Mouse (Mus musculus) C2C12 (cell line): ENCODE results near the gene Pdzrn4. TPM values are rescaled to one million over a fixed set of nuclear protein-coding genes. Genes with fewer than 3 reads are reported as not detected.

Source experiments
- H3K27me3 ChIP-seq: one replicate; pipeline ENCODE4 v1.6.1; 2011; ENCODE audit not compliant: control insufficient read depth, insufficient read depth, insufficient read length
- H3K36me3 ChIP-seq: one replicate; pipeline ENCODE4 v1.6.1; 2011; ENCODE audit not compliant: control insufficient read depth, insufficient read depth
- H3K4me3 ChIP-seq: one replicate; pipeline ENCODE4 v1.5.1; 2011; ENCODE audit warnings: mild to moderate bottlenecking, control low read depth; ENCODE audit not compliant: poor library complexity, insufficient read depth, severe bottlenecking
- H3K79me2 ChIP-seq: one replicate; pipeline ENCODE4 v1.6.1; 2011; ENCODE audit not compliant: control insufficient read depth, insufficient read depth
- H3K79me3 ChIP-seq: one replicate; pipeline ENCODE4 v1.6.1; 2011; ENCODE audit warnings: low read depth, control low read depth
- H3ac ChIP-seq: one replicate; pipeline ENCODE3; 2011; ENCODE audit warnings: low read depth; ENCODE audit not compliant: control insufficient read depth, insufficient read length
- CEBPB ChIP-seq: IDR thresholded peaks from one replicate; pipeline ENCODE4 v1.6.1; 2011; ENCODE audit warnings: low read depth, mild to moderate bottlenecking, control low read depth, moderate library complexity
- CTCF ChIP-seq: IDR thresholded peaks from one replicate; pipeline ENCODE4 v1.5.1; 2011; ENCODE audit not compliant: control insufficient read depth, insufficient read depth, insufficient read length
- FOSL1 ChIP-seq: IDR thresholded peaks from one replicate; pipeline ENCODE4 v1.8.0; 2011; ENCODE audit warnings: mild to moderate bottlenecking, low read length; ENCODE audit not compliant: poor library complexity, insufficient read depth, severe bottlenecking
- MAX ChIP-seq: IDR thresholded peaks from one replicate; pipeline ENCODE4 v1.6.1; 2011; ENCODE audit warnings: mild to moderate bottlenecking, control low read depth
- MYOD1 ChIP-seq: IDR thresholded peaks from one replicate; pipeline ENCODE4 v1.6.1; 2011; ENCODE audit warnings: low read depth; ENCODE audit not compliant: control insufficient read depth, insufficient read length
- MYOG ChIP-seq: IDR thresholded peaks from one replicate; pipeline ENCODE4 v1.6.1; 2011; ENCODE audit not compliant: control insufficient read depth, insufficient read length; ENCODE audit errors: extremely low read depth
- USF1 ChIP-seq: IDR thresholded peaks from one replicate; pipeline ENCODE4 v1.6.1; 2011; ENCODE audit warnings: low read depth, mild to moderate bottlenecking, control low read depth, moderate library complexity
- polyA plus RNA-seq: library from polyadenylated mRNA; unstranded; fragments of >200 nt; fragmentation: generic; extraction: Trizol; gene quantifications from one replicate; pipeline ENCODE4 v1.2.1, GENCODE M21; 2012; ENCODE audit warnings: missing spikeins

Gene Pdzrn4
- polyA plus RNA-seq, 1 experiment: 0.01 TPM

DNA sequence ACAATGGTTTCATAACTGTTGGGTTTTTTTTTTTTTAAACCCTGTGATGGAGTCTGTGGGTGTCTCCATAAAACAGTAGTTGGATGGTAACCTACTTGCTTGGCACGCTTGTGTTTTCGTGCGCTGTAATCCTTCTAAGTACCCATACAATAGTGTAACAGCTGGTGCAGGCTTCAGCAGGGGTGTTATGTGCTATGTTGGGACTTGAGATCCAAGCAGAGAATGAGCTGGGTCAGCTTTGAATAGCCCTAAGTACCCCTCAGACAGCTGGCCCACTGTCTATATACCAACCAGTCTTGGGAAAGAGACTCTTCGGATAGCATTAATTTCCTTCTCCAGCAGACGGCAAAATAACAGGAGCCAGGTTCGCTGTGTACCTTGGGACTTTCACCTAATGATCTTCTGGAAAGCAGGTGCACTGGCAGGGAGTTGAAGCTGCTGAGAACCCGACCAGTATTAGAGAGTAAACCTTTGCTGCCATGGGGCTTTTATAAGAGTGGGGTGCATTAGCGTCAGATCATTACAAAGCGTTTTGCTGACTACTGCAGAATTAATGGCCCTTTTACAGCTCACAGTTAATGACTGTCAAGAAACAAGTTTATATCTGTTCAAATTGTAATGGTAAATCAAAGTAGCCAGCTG lies 184.2 kb downstream of the Pdzrn4 start:
- Histone ChIP-seq H3K27me3 (peaks cover 10% of the 10 kb centered on the region), H3K4me3 (no peak overlapping the region), H3K79me2 (no peaks in the 10 kb centered on the region), H3K36me3 (no peaks in the 10 kb centered on the region), H3ac (no peak overlapping the region), H3K79me3 (no peaks in the 10 kb centered on the region)
- no peak for TF ChIP-seq USF1
- TF ChIP-seq CTCF: no peak
- TF ChIP-seq CEBPB: no peak
- no peak for TF ChIP-seq MYOG
- TF ChIP-seq FOSL1: no peak
- TF ChIP-seq MYOD1: no peak
- no peak for TF ChIP-seq MAX

GRCm38 (mm10) chr15:92584357-92585138 lies 187.9 kb downstream of the Pdzrn4 start:
- Histone ChIP-seq H3K79me2 (no peaks in the 10 kb centered on the region), H3K4me3 (no peak overlapping the region), H3K79me3 (no peaks in the 10 kb centered on the region), H3K36me3 (no peaks in the 10 kb centered on the region), H3ac (no peak overlapping the region), H3K27me3 (peaks cover 7% of the 10 kb centered on the region)
- TF ChIP-seq MYOG (no peak), CTCF (no peak), USF1 (no peak), MYOD1 (no peak), CEBPB (no peak), MAX (no peak), FOSL1 (no peak)

- Histone ChIP-seq H3K4me3 (no peak overlapping the region), H3K36me3 (no peaks in the 10 kb centered on the region), H3K79me3 (no peaks in the 10 kb centered on the region), H3K27me3 (no peaks in the 10 kb centered on the region), H3ac (no peak overlapping the region), H3K79me2 (no peaks in the 10 kb centered on the region)
- TF ChIP-seq FOSL1 (no peak), CEBPB (no peak), USF1 (no peak), MAX (no peak), CTCF (no peak), MYOD1 (no peak), MYOG (no peak)
Observed at GRCm38 (mm10) chr15:92587431-92587830, 190.8 kb downstream of the Pdzrn4 start.

DNA sequence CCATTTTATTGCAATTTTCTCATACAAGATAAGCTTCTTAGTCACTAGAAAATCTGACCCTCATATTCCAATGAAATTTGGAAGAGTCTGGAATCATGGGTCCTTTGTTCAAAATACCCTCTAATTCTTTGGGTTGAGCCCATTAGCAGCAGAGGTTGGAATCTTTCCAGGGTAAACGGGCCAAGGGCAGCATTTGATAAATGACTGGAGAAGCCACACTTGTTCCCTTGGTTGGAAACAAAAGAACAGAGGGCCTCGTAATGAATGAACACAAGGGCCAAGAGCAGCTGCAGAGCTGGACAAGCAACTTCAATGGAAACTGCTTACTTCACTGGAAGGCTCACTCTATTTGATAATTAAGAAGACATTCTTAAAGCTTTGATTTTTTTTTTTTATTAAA lies 198.0 kb downstream of the Pdzrn4 start:
- H3ac ChIP-seq: no peak overlapping the region
- TF ChIP-seq FOSL1: no peak
- no peak for TF ChIP-seq MYOD1
- TF ChIP-seq CEBPB: no peak
- no peak for TF ChIP-seq MYOG
- TF ChIP-seq CTCF: no peak
- H3K4me3 ChIP-seq: no peak overlapping the region
- no peaks in the 10 kb centered on the region for H3K79me2 ChIP-seq
- H3K79me3 ChIP-seq: no peaks in the 10 kb centered on the region
- no peaks in the 10 kb centered on the region for H3K27me3 ChIP-seq
- no peaks in the 10 kb centered on the region for H3K36me3 ChIP-seq

- H3K4me3 ChIP-seq: no peak overlapping the region
Observed at GRCm38 (mm10) chr15:92597011-92597780, 200.5 kb downstream of the Pdzrn4 start.

More at GRCm38 (mm10) chr15:92597011-92597780, 200.5 kb downstream of the Pdzrn4 start:
- H3K79me2 ChIP-seq: no peaks in the 10 kb centered on the region
- no peak for TF ChIP-seq MAX
- no peak for TF ChIP-seq CTCF
- no peak for TF ChIP-seq CEBPB
- no peak for TF ChIP-seq FOSL1
- no peak for TF ChIP-seq MYOD1
- TF ChIP-seq USF1: no peak
- no peak for TF ChIP-seq MYOG
- no peaks in the 10 kb centered on the region for H3K79me3 ChIP-seq
- no peaks in the 10 kb centered on the region for H3K36me3 ChIP-seq
- no peak overlapping the region for H3ac ChIP-seq
- H3K27me3 ChIP-seq: no peaks in the 10 kb centered on the region
